Mouse (Mus musculus): ENCODE results near the gene Kcnn3. TPM values are rescaled to one million over a fixed set of nuclear protein-coding genes. Genes with fewer than 3 reads are reported as not detected.

The Kcnn3 gene
- polyA plus RNA-seq, 2 experiments: 4.1 to 5.9 TPM

GRCm38 (mm10) chr3:89647268-89647874 is 127.4 kb downstream of the Kcnn3 start:
- Histone ChIP-seq H3K27ac (replicated peaks; ENCODE audit: low read depth, low read length) (peak overlapping the region; percentile 21), H3K27me3 (ENCODE audit: control insufficient read depth, insufficient read depth, low read length) (no peaks in the 10 kb centered on the region), H3K4me2 (replicated peaks; ENCODE audit: low read depth, low read length, severe bottlenecking) (no peak overlapping the region), H3K4me3 (replicated peaks; ENCODE audit: low read length) (no peak overlapping the region), H3K9me3 (ENCODE audit: control insufficient read depth, low read length) (no peaks in the 10 kb centered on the region), H3K36me3 (ENCODE audit: control insufficient read depth, insufficient read depth, low read length) (no peaks in the 10 kb centered on the region), H3K4me1 (ENCODE audit: control insufficient read depth, insufficient read depth, low read length) (peaks cover 22% of the 10 kb centered on the region), H3K9ac (ENCODE audit: low read depth, low read length, severe bottlenecking) (no peak overlapping the region)
- TF ChIP-seq POLR2A (IDR thresholded peaks at IDR 0.05; ENCODE audit: borderline replicate concordance, extremely low read depth, insufficient read depth, insufficient read length): no peak
- no peak for ATAC-seq (ENCODE audit: low FRiP score, low read depth)
- WGBS: 64% methylated on average over 6 of the region's 6 CpGs
- no peak for DNase-seq (ENCODE audit: low spot score)

DNA sequence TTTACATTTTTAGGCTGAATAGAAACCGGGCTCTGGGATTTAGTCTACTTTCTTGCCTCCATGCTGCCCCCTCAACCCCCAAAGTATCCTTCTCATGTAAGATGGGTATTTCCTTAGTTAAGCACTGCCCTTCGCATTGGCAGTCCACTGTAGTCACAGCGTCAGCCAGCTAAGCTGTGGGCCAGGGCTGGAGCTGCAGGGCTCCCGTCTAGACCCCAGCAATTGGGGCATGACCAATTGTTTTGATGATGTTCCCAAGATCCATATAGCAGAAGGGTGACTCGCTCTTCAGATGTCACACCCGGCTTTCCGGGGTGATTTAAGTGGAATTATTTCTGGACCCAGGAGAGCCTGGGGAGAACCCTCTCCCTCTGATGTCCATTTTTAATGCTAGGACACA is 129.9 kb downstream of the Kcnn3 start:
- Histone ChIP-seq H3K27me3 (ENCODE audit: control insufficient read depth, insufficient read depth, low read length) (no peaks in the 10 kb centered on the region), H3K4me3 (replicated peaks; ENCODE audit: low read length) (no peak overlapping the region), H3K9ac (ENCODE audit: low read depth, low read length, severe bottlenecking) (no peak overlapping the region), H3K36me3 (ENCODE audit: control insufficient read depth, insufficient read depth, low read length) (no peaks in the 10 kb centered on the region), H3K4me2 (replicated peaks; ENCODE audit: low read depth, low read length, severe bottlenecking) (no peak overlapping the region), H3K27ac (replicated peaks; ENCODE audit: low read depth, low read length) (no peak overlapping the region), H3K9me3 (ENCODE audit: control insufficient read depth, low read length) (no peaks in the 10 kb centered on the region), H3K4me1 (ENCODE audit: control insufficient read depth, insufficient read depth, low read length) (peaks cover 31% of the 10 kb centered on the region)
- 93% methylated on average over 7 of the region's 7 CpGs for WGBS
- ATAC-seq (ENCODE audit: low FRiP score, low read depth): no peak
- no peak for DNase-seq (ENCODE audit: low spot score)
- no peak for TF ChIP-seq POLR2A (IDR thresholded peaks at IDR 0.05; ENCODE audit: borderline replicate concordance, extremely low read depth, insufficient read depth, insufficient read length)

DNA sequence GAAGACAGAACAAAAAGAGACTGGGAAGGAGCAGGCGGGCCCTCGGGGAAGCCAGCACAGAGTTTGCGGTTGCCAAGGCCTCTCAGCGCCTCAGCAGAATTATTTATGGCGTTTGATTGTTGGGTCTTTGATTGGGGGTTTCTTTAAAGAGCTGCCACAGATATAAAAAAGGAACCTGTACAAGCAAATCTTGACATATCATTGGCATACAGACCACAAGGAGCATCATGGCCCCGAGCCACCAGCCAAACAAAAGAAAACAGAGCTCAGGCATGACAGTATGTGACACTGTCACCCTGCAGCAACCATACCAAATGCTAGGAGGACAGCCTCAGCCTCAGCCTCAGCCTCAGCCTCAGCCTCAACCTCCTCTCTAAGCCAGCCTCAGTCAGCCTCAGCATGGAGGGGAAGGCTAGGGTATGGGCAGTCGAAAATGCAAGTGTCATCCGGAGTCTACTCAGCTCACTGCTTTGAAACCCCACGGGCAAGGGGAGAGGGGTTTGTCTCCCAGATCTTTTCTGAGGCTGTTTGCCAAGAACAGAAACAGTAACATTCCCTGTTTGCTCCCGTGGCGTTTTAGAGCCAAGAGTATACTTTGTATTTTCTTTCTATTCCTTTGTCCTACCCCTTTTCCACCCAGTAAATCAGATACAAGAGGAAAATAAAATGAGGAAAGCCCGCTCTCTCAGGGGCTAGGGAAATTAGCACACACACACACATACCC is 133.4 kb downstream of the Kcnn3 start:
- no peaks in the 10 kb centered on the region for H3K27me3 ChIP-seq (ENCODE audit: control insufficient read depth, insufficient read depth, low read length)
- H3K4me1 ChIP-seq (ENCODE audit: control insufficient read depth, insufficient read depth, low read length): peaks cover 13% of the 10 kb centered on the region
- H3K4me2 ChIP-seq (replicated peaks; ENCODE audit: low read depth, low read length, severe bottlenecking): no peak overlapping the region
- ATAC-seq (ENCODE audit: low FRiP score, low read depth): no peak
- no peaks in the 10 kb centered on the region for H3K36me3 ChIP-seq (ENCODE audit: control insufficient read depth, insufficient read depth, low read length)
- H3K9ac ChIP-seq (ENCODE audit: low read depth, low read length, severe bottlenecking): no peak overlapping the region
- H3K27ac ChIP-seq (replicated peaks; ENCODE audit: low read depth, low read length): no peak overlapping the region
- no peak for TF ChIP-seq POLR2A (IDR thresholded peaks at IDR 0.05; ENCODE audit: borderline replicate concordance, extremely low read depth, insufficient read depth, insufficient read length)
- DNase-seq (ENCODE audit: low spot score): peak; percentile 55
- WGBS: 57% methylated on average over 12 of the region's 12 CpGs
- no peaks in the 10 kb centered on the region for H3K9me3 ChIP-seq (ENCODE audit: control insufficient read depth, low read length)
- H3K4me3 ChIP-seq (replicated peaks; ENCODE audit: low read length): no peak overlapping the region

- Histone ChIP-seq H3K4me2 (replicated peaks; ENCODE audit: low read depth, low read length, severe bottlenecking) (no peak overlapping the region), H3K36me3 (ENCODE audit: control insufficient read depth, insufficient read depth, low read length) (no peaks in the 10 kb centered on the region), H3K9me3 (ENCODE audit: control insufficient read depth, low read length) (no peaks in the 10 kb centered on the region), H3K9ac (ENCODE audit: low read depth, low read length, severe bottlenecking) (no peak overlapping the region), H3K27ac (replicated peaks; ENCODE audit: low read depth, low read length) (no peak overlapping the region), H3K4me3 (replicated peaks; ENCODE audit: low read length) (no peak overlapping the region), H3K4me1 (ENCODE audit: control insufficient read depth, insufficient read depth, low read length) (peaks cover 13% of the 10 kb centered on the region), H3K27me3 (ENCODE audit: control insufficient read depth, insufficient read depth, low read length) (no peaks in the 10 kb centered on the region)
- TF ChIP-seq POLR2A (IDR thresholded peaks at IDR 0.05; ENCODE audit: borderline replicate concordance, extremely low read depth, insufficient read depth, insufficient read length): no peak
- 90% methylated on average over 5 of the region's 5 CpGs for WGBS
- ATAC-seq (ENCODE audit: low FRiP score, low read depth) (no peak), DNase-seq (ENCODE audit: low spot score) (no peak)
Measured at GRCm38 (mm10) chr3:89657092-89657491, 137.1 kb downstream of the Kcnn3 start.

GRCm38 (mm10) chr3:89658457-89658856 is 138.5 kb downstream of the Kcnn3 start:
- DNase-seq (ENCODE audit: low spot score): peak; percentile 10
- TF ChIP-seq POLR2A (IDR thresholded peaks at IDR 0.05; ENCODE audit: borderline replicate concordance, extremely low read depth, insufficient read depth, insufficient read length): no peak
- H3K4me2 ChIP-seq (replicated peaks; ENCODE audit: low read depth, low read length, severe bottlenecking): no peak overlapping the region
- no peak overlapping the region for H3K27ac ChIP-seq (replicated peaks; ENCODE audit: low read depth, low read length)
- no peak overlapping the region for H3K9ac ChIP-seq (ENCODE audit: low read depth, low read length, severe bottlenecking)
- H3K4me1 ChIP-seq (ENCODE audit: control insufficient read depth, insufficient read depth, low read length): peaks cover 3% of the 10 kb centered on the region; the same call in 1 of the 2 replicates
- ATAC-seq (ENCODE audit: low FRiP score, low read depth): no peak
- H3K36me3 ChIP-seq (ENCODE audit: control insufficient read depth, insufficient read depth, low read length): no peaks in the 10 kb centered on the region
- no peak overlapping the region for H3K4me3 ChIP-seq (replicated peaks; ENCODE audit: low read length)
- no peaks in the 10 kb centered on the region for H3K9me3 ChIP-seq (ENCODE audit: control insufficient read depth, low read length)
- no peaks in the 10 kb centered on the region for H3K27me3 ChIP-seq (ENCODE audit: control insufficient read depth, insufficient read depth, low read length)

All from limb, embryonic 14.5 days (tissue).